Mouse (Mus musculus): ENCODE data around the gene Ttc9c. TPM values are rescaled to one million over a fixed set of nuclear protein-coding genes. Genes with fewer than 3 reads are reported as not detected.

Ttc9c gene
- polyA plus RNA-seq, 1 experiment = 33.1 TPM

DNA sequence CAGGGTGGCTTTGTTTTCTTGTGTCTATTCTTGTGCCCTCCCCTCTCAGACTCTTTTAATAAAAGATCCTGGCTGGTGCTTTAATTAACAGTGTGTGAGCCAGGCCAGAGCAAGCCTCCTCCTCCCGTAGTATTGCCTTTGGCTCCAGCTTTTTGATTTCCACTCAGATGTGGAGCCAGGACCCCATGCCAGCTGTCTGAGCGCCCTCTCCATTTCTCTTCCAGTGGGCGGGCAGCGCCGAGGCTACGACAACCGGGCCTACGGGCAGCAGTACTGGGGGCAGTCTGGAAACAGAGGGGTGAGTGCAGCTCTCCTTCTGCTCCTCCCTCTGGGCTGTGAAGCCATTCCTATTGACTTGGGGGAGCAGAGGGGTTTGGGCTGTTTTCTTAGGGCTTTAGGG lies 11.5 kb upstream of the Ttc9c start:
- no peak for DNase-seq (ENCODE audit: low spot score)

- no peak for DNase-seq (ENCODE audit: low spot score)
These were observed 10.5 kb upstream of the Ttc9c start, which contains the start of gene AC129217.1 for GRCm38 (mm10) chr19:8829660-8830059. Gene AC129217.1, plus strand, starts transcription at chr19:8829773.

DNA sequence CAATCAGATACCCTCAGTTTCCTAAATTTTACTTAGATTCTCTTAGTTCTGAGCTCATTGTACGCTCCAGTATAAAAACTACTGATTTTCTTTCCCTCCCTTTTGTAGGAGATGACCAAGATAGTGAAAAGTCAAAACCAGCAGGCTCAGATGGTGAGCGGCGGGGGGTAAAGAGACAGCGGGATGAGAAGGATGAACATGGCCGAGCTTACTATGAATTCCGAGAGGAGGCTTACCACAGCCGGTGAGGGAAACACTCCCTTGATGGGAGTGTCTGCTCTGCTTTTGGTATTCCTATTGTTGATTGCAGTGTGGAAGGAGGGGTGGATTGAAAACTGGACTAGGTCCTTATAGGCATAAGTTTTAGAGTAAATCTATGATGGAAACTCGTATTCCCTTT lies 3.6 kb upstream of the Ttc9c start:
- DNase-seq (ENCODE audit: low spot score) = no peak

DNA sequence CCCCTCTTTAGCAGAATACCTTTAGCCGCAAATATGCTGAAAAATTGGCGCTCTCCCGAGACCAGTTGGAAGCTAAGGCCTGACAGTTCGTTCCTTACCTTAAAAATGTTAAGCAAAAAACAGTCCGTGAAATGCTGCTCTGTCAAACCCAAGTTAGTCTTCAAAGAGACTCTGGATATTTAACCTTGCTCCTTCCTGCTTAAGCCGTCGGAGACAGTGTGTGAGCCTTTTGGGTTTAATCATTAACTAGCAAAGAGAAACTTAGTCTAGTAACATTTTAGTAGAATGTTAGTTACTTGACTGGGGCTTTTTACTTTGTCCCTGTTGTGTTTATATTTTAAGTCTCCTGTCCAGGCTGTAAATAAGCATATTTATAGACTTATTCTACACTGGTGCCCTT lies 2.0 kb upstream of the Ttc9c start:
- no peak for DNase-seq (ENCODE audit: low spot score)

DNA sequence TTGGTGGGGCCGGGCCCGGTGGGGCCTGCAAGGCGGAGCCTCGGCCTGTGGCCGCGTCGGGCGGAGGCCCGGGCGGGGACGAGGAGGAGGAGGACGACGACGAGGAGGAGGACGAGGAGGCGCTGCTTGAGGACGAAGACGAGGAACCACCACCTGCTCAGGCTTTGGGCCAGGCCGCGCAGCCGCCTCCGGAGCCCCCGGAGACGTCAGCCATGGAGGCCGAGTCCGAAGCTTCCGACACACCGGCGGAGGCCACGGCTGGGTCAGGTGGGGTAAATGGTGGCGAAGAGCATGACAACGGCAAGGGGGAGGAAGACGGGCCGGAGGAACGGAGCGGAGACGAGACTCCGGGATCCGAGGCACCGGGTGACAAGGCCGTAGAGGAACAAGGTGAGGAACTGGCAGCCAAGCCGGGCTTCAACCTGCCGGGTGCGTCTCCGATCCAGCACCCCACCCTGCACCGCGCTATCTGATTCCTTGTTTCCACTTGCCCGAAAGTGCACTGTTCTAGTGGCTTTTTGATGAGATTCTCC lies 1.4 kb upstream of the Ttc9c start:
- no peak for DNase-seq (ENCODE audit: low spot score)

DNA sequence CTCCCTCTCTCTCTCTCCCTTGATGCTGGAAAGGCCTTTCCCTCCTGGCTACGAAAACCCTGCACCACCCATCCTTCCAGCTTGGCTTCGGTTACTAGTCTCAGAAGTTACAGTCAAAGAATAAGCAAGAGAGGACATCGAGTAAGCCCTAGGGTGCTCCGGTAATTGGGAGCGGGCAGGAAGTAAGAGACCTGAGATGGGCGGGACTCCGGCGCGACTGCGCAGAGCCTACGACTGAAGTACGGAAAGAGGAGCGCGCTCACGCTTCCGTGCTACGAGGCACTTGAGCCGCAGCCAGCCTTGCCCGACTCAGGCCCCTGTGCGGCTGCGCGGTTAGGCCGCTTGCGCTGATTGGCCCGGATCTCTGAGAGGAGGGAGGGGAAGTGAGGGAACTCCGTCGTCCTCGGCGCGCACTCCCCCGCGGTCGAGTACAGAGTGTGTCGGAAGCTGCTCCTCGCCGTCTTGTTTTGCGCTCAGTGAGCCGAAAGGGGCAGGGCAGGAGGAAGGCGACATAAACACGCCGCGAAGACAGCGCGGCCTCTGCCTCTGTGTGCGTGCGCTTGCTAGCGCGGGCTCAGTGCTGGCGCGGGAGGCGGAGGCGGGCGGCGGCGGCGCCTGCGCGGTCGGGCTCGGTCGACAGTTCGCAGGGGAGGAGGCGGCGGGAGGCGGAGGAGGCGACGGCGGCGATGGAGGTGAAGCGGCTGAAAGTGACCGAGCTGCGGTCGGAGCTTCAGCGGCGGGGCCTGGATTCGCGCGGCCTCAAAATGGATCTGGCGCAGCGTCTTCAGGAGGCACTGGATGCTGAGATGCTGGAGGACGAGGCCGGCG lies 677 bp upstream of the Ttc9c start, which contains the start of gene Hnrnpul2:
TSS of gene Hnrnpul2 (plus strand) at position 415 of the 828 bp plus-strand sequence.
- DNase-seq (ENCODE audit: low spot score) = peak; percentile 97

GRCm38 (mm10) chr19:8818301-8818798 lies 783 bp downstream of the Ttc9c start:
- no peak for DNase-seq (ENCODE audit: low spot score)

DNA sequence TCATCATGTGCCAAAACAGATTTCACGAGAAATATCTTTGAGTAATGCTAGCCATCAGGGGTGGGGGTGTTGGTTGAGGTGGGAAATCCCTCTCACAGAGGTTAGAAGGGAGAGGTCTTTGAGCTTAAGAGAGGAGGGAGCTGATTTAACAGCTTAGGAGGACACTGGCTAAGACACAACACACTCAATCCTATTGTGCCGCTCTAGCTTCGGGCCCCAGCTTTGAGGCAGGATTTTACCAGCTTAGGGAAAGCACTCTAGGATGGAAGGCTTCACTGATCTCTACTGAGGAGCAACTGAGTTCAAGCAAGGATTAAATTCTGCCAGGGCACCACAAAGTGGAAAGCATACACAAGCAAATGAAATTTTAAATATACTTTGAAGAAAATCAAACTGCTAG lies 2.1 kb downstream of the Ttc9c start:
- no peak for DNase-seq (ENCODE audit: low spot score)

DNA sequence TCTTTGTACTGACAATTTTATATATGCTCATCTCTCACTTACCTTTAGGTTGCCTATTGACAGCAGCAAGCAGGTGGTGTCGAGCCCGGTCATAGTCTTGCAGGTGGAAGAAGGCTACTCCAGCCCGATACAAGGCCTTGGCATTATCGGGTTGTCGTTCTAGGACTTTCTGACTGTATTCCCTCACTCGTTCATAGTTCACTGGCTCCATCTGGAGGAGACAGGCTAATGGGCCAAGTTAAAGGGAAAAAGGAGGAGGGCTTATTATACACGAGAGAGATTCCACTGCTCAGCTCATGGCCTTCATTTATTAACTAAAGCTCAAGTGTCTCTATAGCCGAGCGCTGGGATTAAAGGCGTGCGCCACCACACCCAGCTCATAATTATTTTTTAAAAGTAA lies 3.3 kb downstream of the Ttc9c start:
- DNase-seq (ENCODE audit: low spot score) = no peak

GRCm38 (mm10) chr19:8806810-8807209 lies 12.3 kb downstream of the Ttc9c start:
- no peak for DNase-seq (ENCODE audit: low spot score)

GRCm38 (mm10) chr19:8803879-8804660 lies 15.1 kb downstream of the Ttc9c start:
- DNase-seq (ENCODE audit: low spot score) = no peak

GRCm38 (mm10) chr19:8803204-8803780 lies 15.8 kb downstream of the Ttc9c start:
- DNase-seq (ENCODE audit: low spot score) = no peak

GRCm38 (mm10) chr19:8802130-8802821 lies 16.9 kb downstream of the Ttc9c start, which contains the start of gene Zbtb3:
Gene Zbtb3, plus strand, starts transcription at chr19:8802555.
- DNase-seq (ENCODE audit: low spot score) = peak; percentile 64

DNA sequence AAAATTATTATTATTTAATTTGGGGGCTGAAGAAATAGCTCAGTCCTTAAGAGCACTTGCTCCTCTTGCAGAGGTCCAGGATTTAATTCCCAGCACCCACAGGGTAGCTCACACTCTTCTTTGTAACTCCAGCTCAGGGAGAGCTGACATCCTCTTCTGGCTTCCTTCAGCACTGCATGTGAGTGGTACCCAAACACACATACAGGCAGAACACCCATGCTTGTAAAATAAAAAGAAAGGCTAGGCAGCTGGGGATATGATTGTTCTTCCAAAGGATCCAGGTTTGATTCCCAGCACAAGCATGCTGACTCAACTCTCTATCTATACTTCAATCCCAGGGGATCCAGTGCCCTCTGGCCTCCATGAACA lies 20.2 kb downstream of the Ttc9c start:
- no peak for DNase-seq (ENCODE audit: low spot score)

GRCm38 (mm10) chr19:8798264-8798946 lies 20.7 kb downstream of the Ttc9c start, which contains the start of gene Polr2g:
Gene Polr2g, minus strand, starts transcription at chr19:8798577.
- DNase-seq (ENCODE audit: low spot score) = peak; percentile 61

DNA sequence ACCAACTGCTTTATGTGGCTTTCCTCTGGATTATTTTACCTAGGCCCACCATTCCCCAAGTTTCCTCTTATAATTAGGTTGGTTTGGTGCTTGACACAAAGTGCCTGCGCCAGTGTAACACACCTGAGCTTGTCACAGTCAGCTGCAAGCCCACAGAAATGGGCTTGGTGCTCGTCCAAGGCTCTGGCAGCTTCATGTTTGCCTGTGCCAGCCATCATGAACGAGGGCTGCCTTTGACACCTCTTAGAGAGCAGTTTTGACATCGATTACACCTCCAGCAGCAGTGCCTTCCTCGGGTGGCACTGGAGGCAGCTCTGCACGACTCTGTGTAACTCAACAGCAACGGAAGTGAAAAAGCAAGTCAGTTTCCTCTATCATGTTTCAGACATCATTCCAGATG lies 29.0 kb downstream of the Ttc9c start:
- DNase-seq (ENCODE audit: low spot score) = no peak

DNA sequence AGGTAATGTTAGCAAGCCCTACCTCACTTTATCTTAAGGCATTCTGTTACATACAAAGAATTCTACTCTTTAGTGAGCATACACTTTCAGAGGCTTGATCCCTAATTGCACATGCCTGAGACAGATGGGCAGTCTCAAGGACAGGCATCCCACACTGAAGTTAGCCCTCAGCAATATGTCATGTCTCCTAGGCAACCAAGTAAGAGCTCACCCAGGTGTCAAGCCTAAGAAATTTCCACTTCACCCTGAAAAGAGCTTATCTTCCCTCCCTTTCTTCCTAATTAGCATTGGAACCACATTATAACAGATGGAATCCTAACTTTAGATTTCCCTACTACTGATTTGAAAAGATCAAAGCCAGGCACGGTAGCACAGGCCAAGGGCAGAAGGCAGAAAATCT lies 30.0 kb downstream of the Ttc9c start:
- DNase-seq (ENCODE audit: low spot score) = no peak

DNA sequence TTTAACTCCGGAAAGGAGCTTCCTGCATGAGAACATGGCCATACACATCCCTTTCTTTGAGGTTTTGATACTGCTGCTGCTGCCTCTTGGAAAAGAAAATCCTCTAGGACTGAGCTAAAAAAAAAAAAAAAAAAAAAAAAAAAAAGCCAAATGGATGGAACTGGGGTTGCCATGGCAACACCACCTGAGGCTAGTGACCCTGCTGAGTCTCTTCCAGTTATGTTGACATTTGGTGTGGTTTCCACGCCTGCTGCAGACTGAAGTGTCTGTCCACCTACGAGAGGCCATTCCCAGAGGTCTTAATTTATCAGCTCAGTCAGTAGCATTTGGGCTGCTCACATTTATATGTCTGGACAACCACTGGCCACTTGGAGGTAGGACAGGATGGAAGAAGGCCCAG lies 30.6 kb downstream of the Ttc9c start:
- DNase-seq (ENCODE audit: low spot score) = no peak

DNA sequence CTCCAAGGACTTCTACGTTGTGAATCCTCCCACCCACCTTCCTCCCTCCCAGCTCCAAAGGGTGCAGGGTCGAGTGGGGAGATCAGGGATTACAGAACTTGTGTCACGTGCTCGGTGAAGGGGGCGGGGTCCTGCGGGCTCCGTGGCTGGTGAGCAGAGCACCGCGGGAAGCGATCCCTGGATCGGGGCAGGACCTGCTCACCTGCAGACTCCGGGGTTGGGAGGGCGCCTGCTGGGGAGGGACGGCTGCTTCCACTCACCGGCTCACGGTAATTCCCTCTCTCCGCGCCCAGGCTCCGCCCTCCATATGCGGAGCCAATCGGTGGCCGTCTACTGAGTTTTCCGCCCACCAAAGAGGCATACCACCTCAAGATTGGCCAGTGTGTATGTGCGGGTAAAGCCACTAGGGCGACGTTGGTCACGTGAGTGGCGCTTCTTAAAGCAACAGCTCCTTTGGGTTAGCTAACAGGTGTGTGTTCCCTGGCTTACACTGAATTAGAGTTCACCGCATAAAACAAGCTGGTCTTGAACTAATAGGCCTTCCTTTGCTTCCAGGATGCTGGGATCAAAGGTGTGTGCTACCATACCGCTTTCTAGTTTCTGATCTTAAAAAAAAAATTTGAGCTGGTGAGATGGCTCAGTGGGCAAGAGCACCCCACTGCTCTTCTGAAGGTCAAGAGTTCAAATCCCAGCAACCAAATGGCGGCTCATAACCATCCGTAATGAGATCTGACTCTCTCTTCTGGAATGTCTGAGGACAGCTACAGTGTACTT lies 32.9 kb downstream of the Ttc9c start, which contains the start of gene Taf6l:
TSS of gene Taf6l (minus strand) at position 410 of the 774 bp plus-strand sequence.
- peak; percentile 79 for DNase-seq (ENCODE audit: low spot score)

DNA sequence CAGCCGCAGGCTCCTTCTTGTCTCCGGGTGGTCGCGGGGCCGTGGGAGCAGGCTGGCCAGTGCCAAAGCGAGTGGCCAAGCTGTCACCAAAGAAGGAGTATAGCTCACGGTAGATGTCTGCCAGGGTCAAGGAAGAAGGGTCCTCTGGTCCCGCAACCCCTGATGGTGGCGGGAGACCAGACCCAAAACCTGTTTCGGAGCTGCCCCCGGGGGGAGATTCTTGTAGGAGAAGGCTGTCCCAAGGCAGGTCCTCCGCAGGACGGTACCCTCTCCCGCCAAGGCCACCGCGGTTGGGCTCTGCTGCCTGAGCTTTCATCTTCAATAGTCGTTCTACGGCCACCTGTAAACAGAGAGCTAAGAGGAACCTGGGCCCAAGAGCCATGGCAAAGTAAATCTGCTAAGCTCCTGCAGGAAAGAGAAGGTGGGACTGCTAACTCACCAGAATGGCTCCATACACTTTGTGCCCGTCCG lies 44.1 kb downstream of the Ttc9c start:
- DNase-seq (ENCODE audit: low spot score) = no peak
